26 mouse cellular contexts compared by ENCODE assay signal in the genomic region with DNA sequence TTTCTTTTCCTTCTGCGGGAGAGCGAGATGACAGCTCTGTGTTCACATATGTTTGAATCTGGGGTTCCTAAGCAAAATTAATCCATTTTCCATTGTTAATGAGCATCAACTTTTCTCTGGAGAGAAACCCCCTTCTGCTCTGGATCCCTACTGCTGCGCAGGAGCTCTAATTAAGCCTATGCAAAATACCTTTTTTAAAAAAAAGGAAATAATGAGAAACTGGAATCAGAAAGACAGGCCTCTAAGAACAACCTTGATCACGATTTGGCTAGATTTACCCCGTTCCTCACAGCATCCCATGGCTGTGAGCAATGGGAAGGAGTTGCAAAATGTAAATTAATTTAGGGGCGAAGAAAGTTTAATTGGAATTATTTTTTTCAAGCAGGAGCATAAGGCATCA.
"Had no signal": no experiment of that assay in that cellular context is flagged by ENCODE, and none has a peak within 500 bp of the region (broad histone marks: within the 10 kb centered on the region; RNA-seq: fewer than 3 reads in every experiment).

No protein-coding gene starts in this region.

- H3K4me1 ChIP-seq: heart, embryonic 13.5 days; heart, embryonic 15.5 days; hindbrain, embryonic 13.5 days; kidney, embryonic 15.5 days; limb, embryonic 15.5 days; liver, embryonic 12.5 days had no signal

- H3K4me2 ChIP-seq: heart, embryonic 11.5 days; heart, embryonic 13.5 days; heart, embryonic 15.5 days; hindbrain, embryonic 13.5 days; hindbrain, embryonic 15.5 days; kidney, embryonic 15.5 days; limb, embryonic 13.5 days; limb, embryonic 15.5 days; liver, embryonic 12.5 days had no signal

- H3K4me3 ChIP-seq: heart, adult 2 months; heart, embryonic 13.5 days; heart, embryonic 15.5 days; hindbrain, embryonic 13.5 days; hindbrain, embryonic 15.5 days; kidney, embryonic 15.5 days; limb, embryonic 13.5 days; limb, embryonic 15.5 days; liver, embryonic 12.5 days had no signal

- DNase-seq: gastrocnemius, postnatal 14 days; gastrocnemius, postnatal 36 days; heart, adult 11 months; heart, adult 2 months; heart, postnatal 14 days; heart, postnatal 36 days; kidney, adult 11 months; kidney, adult 2 months; kidney, adult 9 months; kidney, postnatal 14 days; kidney, postnatal 36 days; layer of hippocampus, adult 9-11 months; layer of hippocampus, postnatal 36 days; left cerebral cortex, postnatal 4 days had no signal

- H3K9ac ChIP-seq: heart, embryonic 13.5 days; heart, embryonic 15.5 days; hindbrain, embryonic 13.5 days; hindbrain, embryonic 15.5 days; kidney, embryonic 15.5 days; limb, embryonic 13.5 days; limb, embryonic 15.5 days; liver, embryonic 12.5 days had no signal

- H3K27me3 ChIP-seq: heart, embryonic 13.5 days; heart, embryonic 15.5 days; hindbrain, embryonic 13.5 days; hindbrain, embryonic 15.5 days; kidney, embryonic 15.5 days; limb, embryonic 13.5 days; limb, embryonic 15.5 days; liver, embryonic 12.5 days had no signal

- H3K36me3 ChIP-seq: heart, embryonic 13.5 days; heart, embryonic 15.5 days; hindbrain, embryonic 13.5 days; hindbrain, embryonic 15.5 days; kidney, embryonic 15.5 days; limb, embryonic 13.5 days; limb, embryonic 15.5 days; liver, embryonic 12.5 days had no signal

- H3K27ac ChIP-seq: heart, adult 2 months; heart, embryonic 13.5 days; heart, embryonic 15.5 days; hindbrain, embryonic 13.5 days; hindbrain, embryonic 15.5 days; hindbrain, postnatal 0 days; kidney, embryonic 15.5 days; kidney, postnatal 0 days; limb, embryonic 13.5 days; limb, embryonic 15.5 days; liver, embryonic 12.5 days had no signal

- ATAC-seq: hindbrain, postnatal 0 days; intestine, embryonic 16.5 days; liver, embryonic 12.5 days had no signal

- H3K9me3 ChIP-seq: heart, embryonic 13.5 days; heart, embryonic 15.5 days; hindbrain, embryonic 13.5 days; hindbrain, embryonic 15.5 days; kidney, embryonic 15.5 days; limb, embryonic 13.5 days; limb, embryonic 15.5 days; liver, embryonic 12.5 days had no signal
